ENCODE assay signal across 8 mouse cellular contexts in the genomic region with DNA sequence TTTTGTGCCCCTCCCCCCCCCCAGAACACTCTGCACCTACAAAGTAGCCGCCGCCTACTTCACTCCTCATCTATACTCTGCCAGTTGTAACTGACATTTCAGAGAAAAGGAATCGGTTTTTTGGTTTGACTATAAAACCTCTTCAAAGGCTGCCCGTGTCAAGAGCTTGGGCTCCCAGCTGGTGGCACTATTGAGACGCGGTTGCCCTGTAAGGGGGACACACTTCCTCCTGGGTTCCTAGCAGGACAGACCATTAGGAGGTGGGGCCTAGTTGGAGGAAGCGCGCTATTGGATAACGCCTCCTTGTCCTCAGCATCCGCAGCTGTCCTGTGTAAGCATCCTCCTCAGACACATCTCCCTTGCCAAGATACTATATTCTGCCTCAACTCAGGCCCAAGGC. TPM values are rescaled to one million over a fixed set of nuclear protein-coding genes. Genes with fewer than 3 reads are reported as not detected.
A peak's percentile ranks its signal among the peaks of the same experiment; 100 is the strongest.
DNase-seq lines count a peak whose midpoint lies in the region; ATAC-seq and TF ChIP-seq lines count a peak whose summit lies in the region.

No protein-coding gene starts in this region.

- peaks cover 4% of the 10 kb centered on the region; the same call in 1 of the 2 replicates for H3K4me1 ChIP-seq in cerebellum, adult 2 months (ENCODE audit: control insufficient read depth, insufficient read depth, low read length)
- peaks cover 8% of the 10 kb centered on the region for H3K4me1 ChIP-seq in thymus, adult 2 months (replicated peaks; ENCODE audit: control insufficient read depth, insufficient read depth, low read length)
- H3K4me1 ChIP-seq in heart, embryonic 15.5 days (replicated peaks) = peaks cover 4% of the 10 kb centered on the region; the same call in 1 of the 2 replicates
- 0 out of 2 replicates have a peak, but pooled peaks cover 5% of the 10 kb centered on the region for H3K4me1 ChIP-seq in limb, embryonic 13.5 days

- no peak overlapping the region for H3K9ac ChIP-seq in heart, embryonic 15.5 days
- no peak overlapping the region for H3K9ac ChIP-seq in limb, embryonic 13.5 days

- 0 out of 2 replicates have a peak, but pooled peaks have one; percentile 40 for ATAC-seq in heart, embryonic 15.5 days (replicated peaks; ENCODE audit: insufficient number of reproducible peaks, insufficient read depth, low FRiP score, low read depth)
- ATAC-seq in limb, embryonic 13.5 days (ENCODE audit: low FRiP score, low read depth) = peak; percentile 60; the same call in 1 of the 2 replicates
- ATAC-seq in monocyte, adult 5-6 weeks (replicated peaks; ENCODE audit: insufficient number of reproducible peaks, low FRiP score, low TSS enrichment, poor library complexity, severe bottlenecking) = peak; percentile 61

- no peaks in the 10 kb centered on the region for H3K27me3 ChIP-seq in cerebellum, adult 2 months (ENCODE audit: control insufficient read depth, insufficient read depth, low read length)
- no peaks in the 10 kb centered on the region for H3K27me3 ChIP-seq in thymus, adult 2 months (ENCODE audit: control insufficient read depth, insufficient read depth, low read length)
- H3K27me3 ChIP-seq in heart, embryonic 15.5 days = peaks cover 49% of the 10 kb centered on the region
- H3K27me3 ChIP-seq in limb, embryonic 13.5 days = peaks cover 29% of the 10 kb centered on the region; the same call in 1 of the 2 replicates

- DNase-seq in cerebellum, adult 2 months = no peak
- DNase-seq in cerebellum, postnatal 36 days = no peak
- DNase-seq in thymus, adult 2 months = peak; percentile 61
- no peak for DNase-seq in thymus, adult 18-20 months
- no peak for DNase-seq in urinary bladder, postnatal 36 days (ENCODE audit: low spot score in 2 of 2)

- H3K4me2 ChIP-seq in heart, embryonic 15.5 days = no peak overlapping the region
- H3K4me2 ChIP-seq in limb, embryonic 13.5 days (replicated peaks) = peak overlapping the region; percentile 23

- WGBS in cerebellum, adult 2 months = 9% methylated on average over 10 of the region's 10 CpGs
- WGBS in thymus, adult 2 months = 2% methylated on average over 10 of the region's 10 CpGs
- WGBS in heart, embryonic 15.5 days = 3% methylated on average over 10 of the region's 10 CpGs
- 3% methylated on average over 10 of the region's 10 CpGs for WGBS in limb, embryonic 13.5 days

- no peak overlapping the region for H3K27ac ChIP-seq in cerebellum, adult 2 months (ENCODE audit: insufficient read depth, low read length)
- no peak overlapping the region for H3K27ac ChIP-seq in thymus, adult 2 months (ENCODE audit: control insufficient read depth, insufficient read depth, low read length)
- no peak overlapping the region for H3K27ac ChIP-seq in heart, embryonic 15.5 days
- no peak overlapping the region for H3K27ac ChIP-seq in limb, embryonic 13.5 days

- H3K4me3 ChIP-seq in cerebellum, adult 2 months (replicated peaks; ENCODE audit: insufficient read depth, low read depth, low read length) = no peak overlapping the region
- H3K4me3 ChIP-seq in thymus, adult 2 months (ENCODE audit: control insufficient read depth, insufficient read depth, low read length) = no peak overlapping the region
- no peak overlapping the region for H3K4me3 ChIP-seq in heart, embryonic 15.5 days
- H3K4me3 ChIP-seq in limb, embryonic 13.5 days = no peak overlapping the region

- TF ChIP-seq POLR2A in cerebellum, adult 2 months (IDR thresholded peaks at IDR 0.05; ENCODE audit: borderline replicate concordance, insufficient read depth, low read length) = no peak
- TF ChIP-seq POLR2A in thymus, adult 2 months (IDR thresholded peaks at IDR 0.05; ENCODE audit: control insufficient read depth, extremely low read depth, insufficient read depth, low read length, poor library complexity) = no peak

- H3K36me3 ChIP-seq in thymus, adult 2 months (ENCODE audit: control insufficient read depth, insufficient read depth, low read length) = no peaks in the 10 kb centered on the region
- H3K36me3 ChIP-seq in heart, embryonic 15.5 days = no peaks in the 10 kb centered on the region
- no peaks in the 10 kb centered on the region for H3K36me3 ChIP-seq in limb, embryonic 13.5 days

- TF ChIP-seq CTCF in cerebellum, adult 2 months (IDR thresholded peaks at IDR 0.05; ENCODE audit: borderline replicate concordance, insufficient read depth, low read depth, low read length) = peak; percentile 34; the same call in 1 of the 2 replicates
- no peak for TF ChIP-seq CTCF in thymus, adult 2 months (IDR thresholded peaks at IDR 0.05; ENCODE audit: borderline replicate concordance, control insufficient read depth, extremely low read depth, insufficient read depth, low read length, poor library complexity)

- no peaks in the 10 kb centered on the region for H3K9me3 ChIP-seq in heart, embryonic 15.5 days (replicated peaks)
- H3K9me3 ChIP-seq in limb, embryonic 13.5 days = no peaks in the 10 kb centered on the region

RNA-seq across cellular contexts. Expression of a gene that starts 10.9 kb away (rescaled TPM):
- polyA plus RNA-seq in cerebellum, adult 2 months (2012; rRNA removed) = 52.0 and 56.5 TPM in 2 replicates
- polyA plus RNA-seq in thymus, adult 2 months (2012; rRNA removed) = 63.3 and 97.2 TPM in 2 replicates
- 38.1 and 49.9 TPM in 2 replicates for polyA plus RNA-seq in heart, embryonic 15.5 days (2015; fragmentation: Nextera tagmentation; extraction: Ambion mirVana)
- polyA plus RNA-seq in limb, embryonic 13.5 days (2015; fragmentation: Nextera tagmentation; extraction: Ambion mirVana) = 91.1 and 98.3 TPM in 2 replicates
- 3.5 to 8.9 TPM (median 4.7 TPM) in 3 replicates for total RNA-seq in monocyte, adult 5-6 weeks (2017)

RNA-seq across cellular contexts. Expression of a gene that starts 21.3 kb away (rescaled TPM):
- 1,013 and 1,016 TPM in 2 replicates for polyA plus RNA-seq in cerebellum, adult 2 months (2012; rRNA removed)
- polyA plus RNA-seq in thymus, adult 2 months (2012; rRNA removed) = 0.37 and 0.71 TPM in 2 replicates
- polyA plus RNA-seq in heart, embryonic 15.5 days (2015; fragmentation: Nextera tagmentation; extraction: Ambion mirVana) = 1.0 and 1.1 TPM in 2 replicates
- polyA plus RNA-seq in limb, embryonic 13.5 days (2015; fragmentation: Nextera tagmentation; extraction: Ambion mirVana) = 0.15 TPM in 1 of 2 replicates, not detected in the other
- 0.49 TPM in 1 of 3 replicates, not detected in the others for total RNA-seq in monocyte, adult 5-6 weeks (2017)

RNA-seq across cellular contexts. Expression of a gene that starts 59.7 kb away (rescaled TPM):
- polyA plus RNA-seq in cerebellum, adult 2 months (2012; rRNA removed) = 0.77 and 0.84 TPM in 2 replicates
- 17.6 and 27.9 TPM in 2 replicates for polyA plus RNA-seq in thymus, adult 2 months (2012; rRNA removed)
- 4.0 and 4.7 TPM in 2 replicates for polyA plus RNA-seq in heart, embryonic 15.5 days (2015; fragmentation: Nextera tagmentation; extraction: Ambion mirVana)
- 2.6 and 3.4 TPM in 2 replicates for polyA plus RNA-seq in limb, embryonic 13.5 days (2015; fragmentation: Nextera tagmentation; extraction: Ambion mirVana)
- 206 to 223 TPM (median 216 TPM) in 3 replicates for total RNA-seq in monocyte, adult 5-6 weeks (2017)

Comparison
In these comparisons a context has a peak if more than half of its experiments do, and no peak if none do; other contexts are left out.
1. RNA of a gene that starts 21.3 kb away (polyA plus RNA-seq): 1,013 to 1,016 TPM in cerebellum, adult 2 months; 1.0 to 1.1 TPM in heart, embryonic 15.5 days, 0.37 to 0.71 TPM in thymus, adult 2 months and 0.15 TPM in limb, embryonic 13.5 days; every median in the first group is over 100 times any median in the second.
2. Peak in every context shown above with its lines, with median percentiles within 50 percentile points of each other: ATAC-seq.